Mouse (Mus musculus) G1E (cell line): ENCODE data around the gene Sirt3. TPM values are rescaled to one million over a fixed set of nuclear protein-coding genes. Genes with fewer than 3 reads are reported as not detected.
A peak's percentile ranks its signal among the peaks of the same experiment; 100 is the strongest.

Experiments used
- ATAC-seq: 2 replicates; pipeline ENCODE4 v1.8.0; 2016; ENCODE audit warnings: mild to moderate bottlenecking; ENCODE audit not compliant: insufficient number of reproducible peaks, poor library complexity, low FRiP score, severe bottlenecking; ENCODE audit errors: extremely low read depth
- DNase-seq: peaks from one replicate; pipeline ENCODE4 v3.0.0; 2012; ENCODE audit warnings: low spot score
- H3K27me3 ChIP-seq: 2 replicates; pipeline ENCODE4 v1.6.1; 2012; ENCODE audit warnings: mild to moderate bottlenecking, low read length, inconsistent platforms; ENCODE audit not compliant: insufficient read depth
- H3K36me3 ChIP-seq: replicated peaks from 2 replicates; pipeline ENCODE3; 2012; ENCODE audit warnings: mild to moderate bottlenecking, inconsistent platforms
- H3K4me1 ChIP-seq: 2 replicates; pipeline ENCODE4 v1.6.1; 2012; ENCODE audit warnings: low read depth, low read length, inconsistent platforms, mixed read lengths; ENCODE audit not compliant: insufficient read depth
- H3K4me3 ChIP-seq: 2 replicates; pipeline ENCODE4 v1.5.1; 2012; ENCODE audit warnings: low read depth, mild to moderate bottlenecking, inconsistent platforms, low read length, moderate library complexity, mixed read lengths
- H3K9me3 ChIP-seq: replicated peaks from 2 replicates; pipeline ENCODE4 v1.6.1; 2012; ENCODE audit warnings: inconsistent platforms
- CTCF ChIP-seq: IDR thresholded peaks from 2 replicates; pipeline ENCODE4 v1.5.1; 2012; ENCODE audit warnings: low read depth, low read length, inconsistent platforms, mixed read lengths
- GATA1 ChIP-seq: IDR thresholded peaks from 2 replicates; pipeline ENCODE4 v1.6.1; 2012; ENCODE audit warnings: borderline replicate concordance, low read length, inconsistent platforms, mixed read lengths
- GATA2 ChIP-seq: IDR thresholded peaks from 2 replicates; pipeline ENCODE4 v1.6.1; 2012; ENCODE audit warnings: low read depth, low read length, inconsistent platforms, borderline replicate concordance
- POLR2AphosphoS5 ChIP-seq: IDR thresholded peaks from 2 replicates; pipeline ENCODE4 v1.6.1; 2012; ENCODE audit warnings: low read depth, low read length, inconsistent platforms; ENCODE audit not compliant: insufficient replicate concordance
- TAL1 ChIP-seq: conservative IDR thresholded peaks from 2 replicates; pipeline ENCODE4 v1.6.1; 2012; ENCODE audit warnings: low read depth, low read length, inconsistent platforms, mixed read lengths
- polyA plus RNA-seq: library from polyadenylated mRNA; stranded (reverse); fragments of >175 nt; gene quantifications from 2 replicates; pipeline ENCODE4 v1.2.3, GENCODE M21; 2012
- total RNA-seq, 2 experiments: library from RNA; stranded (forward) in 1 of 2; stranded (reverse) in 1 of 2; fragments of 200-1000 nt in 1 of 2; fragments of >200 nt in 1 of 2; fragmentation: Nextera tagmentation in 1 of 2; gene quantifications; 2 replicates each; pipeline ENCODE4 v1.2.3; 2014 to 2017

Gene Sirt3
- total and polyA plus RNA-seq, 3 experiments: 10.5 to 27.6 (median 11.0) TPM

DNA sequence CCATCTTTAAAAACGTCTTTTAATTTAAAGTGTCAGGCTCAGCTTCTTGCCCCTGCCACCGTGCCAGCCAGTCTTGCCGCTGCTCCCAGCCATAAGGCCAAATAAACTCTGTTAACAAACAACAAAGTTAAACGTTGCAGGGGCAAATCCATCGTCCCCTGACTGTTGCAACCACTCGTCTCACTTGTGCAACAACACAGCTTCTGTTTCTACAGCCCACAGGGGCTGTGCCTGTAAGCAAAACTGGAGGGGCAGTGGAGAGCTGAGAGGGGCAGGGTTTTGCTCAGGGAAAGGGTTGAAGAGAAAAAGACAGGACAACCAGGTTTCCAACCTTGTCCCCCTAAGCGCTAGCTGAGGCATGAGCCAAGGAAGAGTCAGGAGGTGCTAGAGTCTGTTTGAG is 26.1 kb upstream of the Sirt3 start:
- H3K4me3 ChIP-seq: no peak overlapping the region
- no peak for ATAC-seq
- no peaks in the 10 kb centered on the region for H3K36me3 ChIP-seq
- DNase-seq: no peak
- peaks cover 22% of the 10 kb centered on the region for H3K27me3 ChIP-seq
- TF ChIP-seq TAL1: no peak
- no peak for TF ChIP-seq CTCF
- TF ChIP-seq GATA1: no peak
- TF ChIP-seq GATA2: no peak
- TF ChIP-seq POLR2AphosphoS5: no peak
- no peaks in the 10 kb centered on the region for H3K9me3 ChIP-seq
- peaks cover 33% of the 10 kb centered on the region for H3K4me1 ChIP-seq

DNA sequence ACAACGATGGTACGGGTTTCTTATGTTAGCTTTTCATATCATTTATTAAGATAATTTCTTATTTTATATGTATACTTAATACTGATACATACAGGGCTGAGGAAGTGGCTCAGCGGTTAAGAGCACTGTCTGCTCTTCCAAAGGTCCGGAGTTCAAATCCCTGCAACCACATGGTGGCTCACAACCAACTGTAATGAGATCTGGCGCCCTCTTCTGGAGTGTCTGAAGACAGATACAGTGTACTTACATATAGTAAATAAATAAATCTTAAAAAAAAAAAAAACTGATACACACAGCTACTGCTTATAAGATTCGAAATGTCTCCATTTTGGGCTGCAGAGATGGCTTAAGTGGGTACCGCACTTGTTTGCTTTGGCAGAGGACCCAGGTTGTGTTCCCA is 25.6 kb upstream of the Sirt3 start:
- Histone ChIP-seq H3K27me3 (peaks cover 22% of the 10 kb centered on the region), H3K4me3 (no peak overlapping the region), H3K36me3 (no peaks in the 10 kb centered on the region), H3K4me1 (peaks cover 28% of the 10 kb centered on the region), H3K9me3 (no peaks in the 10 kb centered on the region)
- DNase-seq: no peak
- ATAC-seq: no peak
- TF ChIP-seq CTCF (no peak), GATA2 (no peak), GATA1 (no peak), POLR2AphosphoS5 (no peak), TAL1 (no peak)

DNA sequence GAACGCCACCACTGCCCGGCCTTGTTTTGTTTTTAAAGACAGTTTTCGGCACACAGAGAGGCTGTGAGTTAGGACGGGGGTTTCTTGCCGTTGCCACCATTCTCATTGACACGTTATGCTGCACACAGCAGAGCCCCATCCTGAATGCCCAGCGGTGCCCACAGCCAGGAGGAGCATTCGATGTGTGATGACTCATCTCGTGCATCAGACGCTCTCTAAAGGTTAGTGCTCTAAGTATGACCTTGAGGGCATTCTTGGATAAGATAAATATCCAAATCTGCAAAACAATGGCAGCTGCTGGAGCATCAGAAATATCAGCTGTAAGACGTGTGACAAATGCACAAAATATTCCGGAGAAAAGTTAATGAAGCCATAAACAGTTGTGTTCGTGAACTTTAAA is 25.0 kb upstream of the Sirt3 start:
- Histone ChIP-seq H3K4me3 (no peak overlapping the region), H3K4me1 (peaks cover 22% of the 10 kb centered on the region), H3K9me3 (no peaks in the 10 kb centered on the region), H3K36me3 (no peaks in the 10 kb centered on the region), H3K27me3 (peaks cover 16% of the 10 kb centered on the region; the same call in 1 of the 2 replicates)
- no peak for TF ChIP-seq GATA1
- no peak for TF ChIP-seq POLR2AphosphoS5
- no peak for TF ChIP-seq GATA2
- TF ChIP-seq TAL1: no peak
- no peak for TF ChIP-seq CTCF
- DNase-seq: no peak
- no peak for ATAC-seq

DNA sequence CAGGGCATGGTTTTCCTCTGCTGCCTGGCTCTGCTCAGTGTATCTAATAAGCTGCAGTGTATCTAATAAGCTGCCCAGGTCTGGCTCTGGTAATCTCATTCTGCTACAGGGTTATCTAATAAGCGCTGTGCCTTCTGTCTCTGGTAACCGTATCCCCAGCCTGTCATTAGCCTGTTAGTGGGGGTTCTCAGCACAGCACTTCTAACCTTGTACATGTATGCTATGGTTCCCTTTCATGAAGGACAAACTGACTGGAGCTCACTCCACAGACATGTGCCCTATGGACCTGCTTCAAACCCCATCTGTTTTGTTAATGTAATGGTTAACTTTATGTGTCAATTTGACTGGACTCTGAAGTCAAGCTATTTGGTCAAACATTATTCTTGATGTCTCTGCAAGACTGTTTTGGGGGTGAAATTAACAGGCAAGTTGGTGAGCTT is 23.6 kb upstream of the Sirt3 start:
- no peaks in the 10 kb centered on the region for H3K9me3 ChIP-seq
- TF ChIP-seq GATA2 (no peak), CTCF (no peak), GATA1 (no peak), TAL1 (no peak), POLR2AphosphoS5 (no peak)
- peaks cover 4% of the 10 kb centered on the region for H3K36me3 ChIP-seq
- DNase-seq (no peak), ATAC-seq (no peak)
- H3K4me1 ChIP-seq: peaks cover 16% of the 10 kb centered on the region
- H3K4me3 ChIP-seq: no peak overlapping the region
- peaks cover 16% of the 10 kb centered on the region; the same call in 1 of the 2 replicates for H3K27me3 ChIP-seq

DNA sequence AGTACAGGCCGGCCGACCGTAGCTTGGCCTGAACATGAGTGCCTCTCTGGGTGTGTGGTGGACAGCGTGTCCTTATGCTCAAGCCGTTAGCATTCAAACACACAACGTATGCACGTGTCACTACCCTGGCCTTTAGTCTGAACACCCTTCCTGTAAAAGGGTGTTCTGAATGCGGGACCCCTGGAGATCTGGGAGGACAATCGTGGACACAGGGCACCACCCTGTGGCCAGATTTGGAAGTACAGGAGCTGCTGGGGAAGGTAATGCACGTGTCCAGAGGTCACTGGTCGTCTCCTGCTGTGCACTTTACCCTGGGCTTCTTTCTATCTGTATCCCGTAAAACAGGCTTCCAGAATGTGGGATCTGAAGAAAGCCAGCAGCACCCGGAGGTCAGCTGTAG is 21.1 kb upstream of the Sirt3 start:
- TF ChIP-seq CTCF (peak; percentile 91), GATA1 (no peak), POLR2AphosphoS5 (no peak), TAL1 (no peak), GATA2 (no peak)
- peak; percentile 71 for DNase-seq
- 0 out of 2 replicates have a peak, but pooled peaks cover 6% of the 10 kb centered on the region for H3K4me1 ChIP-seq
- H3K36me3 ChIP-seq: peaks cover 28% of the 10 kb centered on the region
- ATAC-seq: peak; percentile 34; the same call in 1 of the 2 replicates
- no peak overlapping the region for H3K4me3 ChIP-seq
- peaks cover 14% of the 10 kb centered on the region; the same call in 1 of the 2 replicates for H3K27me3 ChIP-seq
- H3K9me3 ChIP-seq: no peaks in the 10 kb centered on the region

DNA sequence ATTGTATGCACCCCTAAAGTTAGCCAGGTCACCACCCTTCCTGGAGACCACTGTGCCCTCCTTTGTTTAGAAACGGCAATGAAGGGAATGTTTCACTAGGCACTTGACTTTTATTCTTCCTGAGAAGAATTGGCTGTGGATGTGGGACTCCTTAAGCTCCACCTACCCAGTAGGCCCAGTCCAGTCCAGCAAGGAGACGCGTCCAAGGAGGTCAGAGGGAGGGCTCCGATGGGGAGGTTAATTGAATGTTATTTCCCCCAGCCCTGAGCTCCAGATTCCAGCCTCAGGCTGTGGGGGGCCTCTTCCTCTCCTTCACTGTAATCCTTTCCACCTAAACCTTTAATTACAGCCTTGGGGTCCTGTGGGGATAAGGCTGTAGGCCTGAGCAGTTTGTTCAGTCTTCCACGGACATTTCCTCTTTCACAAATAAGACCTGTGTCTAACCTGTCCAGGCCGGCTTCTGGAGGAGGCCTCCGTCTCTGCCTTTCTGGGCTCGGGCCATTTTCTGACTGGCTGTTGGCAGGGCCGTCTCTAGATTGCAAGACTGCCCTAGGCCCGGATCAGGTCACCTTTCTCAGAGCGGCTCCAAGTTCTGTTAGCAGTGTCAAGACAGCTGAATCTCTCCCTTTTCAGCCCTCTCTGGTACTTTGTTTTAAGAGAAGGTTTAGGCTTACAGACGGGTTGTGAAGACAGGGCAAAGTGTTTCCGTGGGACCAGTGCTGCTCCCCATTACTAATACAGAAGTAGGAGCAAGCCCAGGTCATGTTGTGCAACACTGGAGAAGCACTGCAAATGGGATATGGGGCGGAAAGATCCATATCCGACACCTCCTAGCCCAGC is 20.1 kb upstream of the Sirt3 start:
- H3K36me3 ChIP-seq: peaks cover 37% of the 10 kb centered on the region
- no peaks in the 10 kb centered on the region for H3K9me3 ChIP-seq
- peaks cover 14% of the 10 kb centered on the region; the same call in 1 of the 2 replicates for H3K27me3 ChIP-seq
- no peak overlapping the region for H3K4me3 ChIP-seq
- DNase-seq (no peak), ATAC-seq (no peak)
- H3K4me1 ChIP-seq: 0 out of 2 replicates have a peak, but pooled peaks cover 6% of the 10 kb centered on the region
- TF ChIP-seq TAL1: no peak
